Mouse (Mus musculus) limb, embryonic 15.5 days (tissue): ENCODE data around the gene Gm47995. TPM values are rescaled to one million over a fixed set of nuclear protein-coding genes. Genes with fewer than 3 reads are reported as not detected.

Experiments
- ATAC-seq: fragments of 200-750 bp; cut with Nextera tagmentation; 2 replicates; pipeline ENCODE4 v1.8.0; 2017; ENCODE audit warnings: low read depth, moderate TSS enrichment; ENCODE audit not compliant: insufficient number of reproducible peaks, low FRiP score, low TSS enrichment
- H3K27ac ChIP-seq: fragments of 300-500 bp; sonication (generic); 2 replicates; pipeline ENCODE4 v1.5.1; 2015; ENCODE audit warnings: moderate library complexity, mild to moderate bottlenecking, inconsistent platforms
- H3K27me3 ChIP-seq: fragments of 300-500 bp; sonication (generic); 2 replicates; pipeline ENCODE4 v1.6.1; 2015; ENCODE audit warnings: inconsistent platforms
- H3K36me3 ChIP-seq: fragments of 300-500 bp; sonication (generic); 2 replicates; pipeline ENCODE4 v1.6.1; 2015; ENCODE audit warnings: inconsistent platforms
- H3K4me1 ChIP-seq: fragments of 300-500 bp; sonication (generic); 2 replicates; pipeline ENCODE4 v1.6.1; 2015; ENCODE audit warnings: inconsistent platforms
- H3K4me2 ChIP-seq: fragments of 300-500 bp; sonication (generic); 2 replicates; pipeline ENCODE4 v1.6.1; 2015; ENCODE audit warnings: mild to moderate bottlenecking, inconsistent platforms
- H3K4me3 ChIP-seq: fragments of 300-500 bp; sonication (generic); 2 replicates; pipeline ENCODE4 v1.5.1; 2015; ENCODE audit warnings: mild to moderate bottlenecking, inconsistent platforms
- H3K9ac ChIP-seq: fragments of 300-500 bp; sonication (generic); 2 replicates; pipeline ENCODE4 v1.6.1; 2015; ENCODE audit warnings: inconsistent platforms
- H3K9me3 ChIP-seq: fragments of 300-500 bp; sonication (generic); 2 replicates; pipeline ENCODE4 v1.6.1; 2016; ENCODE audit warnings: inconsistent platforms
- WGBS: fragments of 180-500 bp; shearing (Covaris S2); methylation state at CpG from one replicate; pipeline ENCODE4 v1.1.7; 2015; 5-methylcytosine and 5-hydroxymethylcytosine counted together
- polyA plus RNA-seq: library from polyadenylated mRNA; unstranded; fragments of >200 nt; fragmentation: Nextera tagmentation; extraction: Ambion mirVana; gene quantifications from 2 replicates; pipeline ENCODE4 v1.2.1, GENCODE M21; 2015

The Gm47995 gene
- polyA plus RNA-seq, 1 experiment from 2014 or later: 0.19 TPM

- H3K9me3 ChIP-seq: no peaks in the 10 kb centered on the region
- H3K4me1 ChIP-seq: peaks cover 5% of the 10 kb centered on the region; the same call in 1 of the 2 replicates
- ATAC-seq: no peak
- H3K4me2 ChIP-seq: no peak overlapping the region
- no peaks in the 10 kb centered on the region for H3K36me3 ChIP-seq
- no peak overlapping the region for H3K9ac ChIP-seq
- H3K4me3 ChIP-seq: no peak overlapping the region
- WGBS: 66% methylated on average over 3 of the region's 3 CpGs
- H3K27ac ChIP-seq: no peak overlapping the region
- H3K27me3 ChIP-seq: no peaks in the 10 kb centered on the region
Measured at GRCm38 (mm10) chr1:151216417-151216816, 18.2 kb downstream of the Gm47995 start.

- Histone ChIP-seq H3K9me3 (no peaks in the 10 kb centered on the region), H3K36me3 (no peaks in the 10 kb centered on the region), H3K4me3 (no peak overlapping the region), H3K4me2 (no peak overlapping the region), H3K9ac (no peak overlapping the region), H3K27me3 (no peaks in the 10 kb centered on the region), H3K27ac (no peak overlapping the region), H3K4me1 (peaks cover 5% of the 10 kb centered on the region; the same call in 1 of the 2 replicates)
- 92% methylated on average over 5 of the region's 5 CpGs for WGBS
- no peak for ATAC-seq
Measured at GRCm38 (mm10) chr1:151219045-151219444, 20.8 kb downstream of the Gm47995 start.

GRCm38 (mm10) chr1:151220098-151220497, 21.9 kb downstream of the Gm47995 start:
- no peak for ATAC-seq

GRCm38 (mm10) chr1:151222561-151223267, 24.5 kb downstream of the Gm47995 start:
- Histone ChIP-seq H3K4me1 (no peaks in the 10 kb centered on the region), H3K9ac (no peak overlapping the region), H3K36me3 (no peaks in the 10 kb centered on the region), H3K4me2 (no peak overlapping the region), H3K27ac (no peak overlapping the region), H3K9me3 (no peaks in the 10 kb centered on the region), H3K27me3 (no peaks in the 10 kb centered on the region), H3K4me3 (no peak overlapping the region)
- ATAC-seq: no peak
- 80% methylated on average over 10 of the region's 10 CpGs for WGBS

More at GRCm38 (mm10) chr1:151220098-151220497, 21.9 kb downstream of the Gm47995 start:
- Histone ChIP-seq H3K27ac (no peak overlapping the region), H3K36me3 (no peaks in the 10 kb centered on the region), H3K4me1 (0 out of 2 replicates have a peak, but pooled peaks cover 3% of the 10 kb centered on the region), H3K9ac (no peak overlapping the region), H3K4me3 (no peak overlapping the region), H3K27me3 (no peaks in the 10 kb centered on the region), H3K4me2 (no peak overlapping the region), H3K9me3 (no peaks in the 10 kb centered on the region)
- 77% methylated on average over 7 of the region's 7 CpGs for WGBS

- ATAC-seq: no peak
- no peak overlapping the region for H3K4me2 ChIP-seq
- H3K36me3 ChIP-seq: no peaks in the 10 kb centered on the region
- no peak overlapping the region for H3K4me3 ChIP-seq
- H3K9ac ChIP-seq: no peak overlapping the region
- 78% methylated on average over 1 of the region's 1 CpGs for WGBS
- H3K4me1 ChIP-seq: no peaks in the 10 kb centered on the region
- no peak overlapping the region for H3K27ac ChIP-seq
- H3K27me3 ChIP-seq: no peaks in the 10 kb centered on the region
- no peaks in the 10 kb centered on the region for H3K9me3 ChIP-seq
Measured at GRCm38 (mm10) chr1:151223377-151223776, 25.1 kb downstream of the Gm47995 start.

GRCm38 (mm10) chr1:151224536-151224935, 26.3 kb downstream of the Gm47995 start:
- Histone ChIP-seq H3K4me2 (no peak overlapping the region), H3K9ac (no peak overlapping the region), H3K4me3 (no peak overlapping the region), H3K36me3 (no peaks in the 10 kb centered on the region), H3K27me3 (no peaks in the 10 kb centered on the region), H3K27ac (no peak overlapping the region), H3K9me3 (no peaks in the 10 kb centered on the region), H3K4me1 (no peaks in the 10 kb centered on the region)
- WGBS: 79% methylated on average over 1 of the region's 1 CpGs
- ATAC-seq: no peak

DNA sequence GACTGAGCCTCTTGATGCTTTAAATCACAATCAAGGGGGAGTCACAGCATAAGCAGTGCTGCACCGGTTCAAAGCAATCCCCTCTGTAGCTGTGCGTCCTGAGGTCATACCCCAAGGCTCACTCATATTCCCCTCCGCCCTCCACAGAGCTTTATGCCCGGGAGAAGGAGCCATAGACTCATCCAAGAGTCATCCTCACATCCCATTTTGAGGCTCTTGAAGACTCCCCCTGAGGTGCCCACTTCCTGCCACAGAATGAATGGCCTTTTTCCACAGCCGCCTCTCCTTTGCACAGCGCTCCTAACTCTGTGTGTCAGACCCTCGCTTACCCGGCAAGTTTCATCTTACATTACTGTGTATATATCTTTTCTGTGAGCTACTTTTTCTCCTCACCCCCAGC, 29.3 kb downstream of the Gm47995 start:
- Histone ChIP-seq H3K27ac (no peak overlapping the region), H3K36me3 (no peaks in the 10 kb centered on the region), H3K9me3 (no peaks in the 10 kb centered on the region), H3K27me3 (no peaks in the 10 kb centered on the region), H3K4me2 (no peak overlapping the region), H3K9ac (no peak overlapping the region), H3K4me3 (no peak overlapping the region), H3K4me1 (no peaks in the 10 kb centered on the region)
- ATAC-seq: no peak
- 66% methylated on average over 8 of the region's 8 CpGs for WGBS

GRCm38 (mm10) chr1:151228320-151228989, 30.2 kb downstream of the Gm47995 start:
- no peak overlapping the region for H3K9ac ChIP-seq
- 47% methylated on average over 1 of the region's 1 CpGs for WGBS
- H3K4me1 ChIP-seq: no peaks in the 10 kb centered on the region
- H3K27me3 ChIP-seq: no peaks in the 10 kb centered on the region
- H3K36me3 ChIP-seq: no peaks in the 10 kb centered on the region
- H3K4me2 ChIP-seq: no peak overlapping the region
- no peaks in the 10 kb centered on the region for H3K9me3 ChIP-seq
- no peak overlapping the region for H3K4me3 ChIP-seq
- no peak for ATAC-seq
- no peak overlapping the region for H3K27ac ChIP-seq

- ATAC-seq: no peak
- Histone ChIP-seq H3K4me2 (no peak overlapping the region), H3K36me3 (no peaks in the 10 kb centered on the region), H3K9me3 (no peaks in the 10 kb centered on the region), H3K27me3 (no peaks in the 10 kb centered on the region), H3K9ac (no peak overlapping the region), H3K4me1 (0 out of 2 replicates have a peak, but pooled peaks cover 3% of the 10 kb centered on the region), H3K27ac (no peak overlapping the region), H3K4me3 (no peak overlapping the region)
- WGBS: 80% methylated on average over 3 of the region's 3 CpGs
Measured at GRCm38 (mm10) chr1:151232346-151232745, 34.1 kb downstream of the Gm47995 start.

GRCm38 (mm10) chr1:151233756-151234155, 35.5 kb downstream of the Gm47995 start:
- Histone ChIP-seq H3K27me3 (no peaks in the 10 kb centered on the region), H3K36me3 (no peaks in the 10 kb centered on the region), H3K27ac (no peak overlapping the region), H3K4me3 (no peak overlapping the region), H3K9me3 (no peaks in the 10 kb centered on the region), H3K4me2 (no peak overlapping the region), H3K4me1 (0 out of 2 replicates have a peak, but pooled peaks cover 3% of the 10 kb centered on the region), H3K9ac (no peak overlapping the region)
- 72% methylated on average over 3 of the region's 3 CpGs for WGBS
- no peak for ATAC-seq

GRCm38 (mm10) chr1:151235574-151235973, 37.3 kb downstream of the Gm47995 start:
- ATAC-seq: no peak
- no peak overlapping the region for H3K4me3 ChIP-seq
- H3K9ac ChIP-seq: no peak overlapping the region
- H3K27ac ChIP-seq: peak overlapping the region; percentile 74
- H3K27me3 ChIP-seq: no peaks in the 10 kb centered on the region
- no peak overlapping the region for H3K4me2 ChIP-seq
- no peaks in the 10 kb centered on the region for H3K36me3 ChIP-seq
- 62% methylated on average over 2 of the region's 2 CpGs for WGBS
- H3K4me1 ChIP-seq: 0 out of 2 replicates have a peak, but pooled peaks cover 3% of the 10 kb centered on the region
- no peaks in the 10 kb centered on the region for H3K9me3 ChIP-seq
